Mouse (Mus musculus): ENCODE data around the gene Slc9a9. TPM values are rescaled to one million over a fixed set of nuclear protein-coding genes. Genes with fewer than 3 reads are reported as not detected.

The Slc9a9 gene
- total RNA-seq, 2 experiments from 2014 or later, result 2.2 to 3.2 TPM

DNA sequence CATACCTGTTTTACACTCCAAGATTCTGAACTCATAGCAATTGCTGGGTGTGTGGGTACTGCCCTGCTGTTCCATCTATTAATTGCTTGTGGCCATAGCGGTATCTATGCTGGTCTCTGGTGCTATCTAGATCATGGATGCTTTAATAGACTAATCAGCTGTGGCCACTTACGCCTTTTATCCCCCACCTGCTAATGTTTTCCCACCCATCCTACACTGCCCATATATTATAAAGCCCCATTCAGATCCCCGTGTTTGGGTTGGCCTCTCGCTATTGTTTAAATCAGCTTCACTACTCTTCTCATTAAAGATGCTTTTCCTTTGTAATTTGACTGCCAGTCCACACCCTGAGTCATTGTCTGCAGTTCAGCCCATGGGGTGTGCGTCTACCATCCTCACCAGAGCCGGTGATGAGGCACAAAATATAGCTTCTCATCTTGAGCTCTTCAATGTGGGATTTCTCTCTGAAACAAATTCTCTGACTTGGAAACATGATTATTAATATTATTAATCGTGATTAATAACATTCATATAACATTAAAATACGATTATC lies 168.8 kb downstream of the Slc9a9 start:
- DNase-seq, result no peak

DNA sequence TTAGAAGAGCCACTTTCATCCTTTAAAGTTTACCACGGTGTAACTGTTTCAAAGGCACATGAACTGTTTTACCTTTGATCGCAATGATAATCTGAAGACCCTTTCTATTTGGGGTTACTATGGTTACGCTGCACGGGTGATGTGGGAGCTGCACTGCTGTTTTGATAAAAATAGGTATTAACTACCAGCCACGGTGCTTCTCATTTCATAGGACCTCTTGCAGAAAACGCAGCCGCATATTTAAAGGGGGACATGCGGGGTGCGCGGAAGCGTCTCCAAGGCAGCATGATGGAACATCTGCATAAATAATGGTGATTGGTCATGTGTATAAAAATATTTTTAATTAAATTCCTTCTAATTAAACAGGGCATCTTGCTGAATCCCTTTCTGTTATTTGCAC lies 169.5 kb downstream of the Slc9a9 start:
- DNase-seq, result no peak

DNA sequence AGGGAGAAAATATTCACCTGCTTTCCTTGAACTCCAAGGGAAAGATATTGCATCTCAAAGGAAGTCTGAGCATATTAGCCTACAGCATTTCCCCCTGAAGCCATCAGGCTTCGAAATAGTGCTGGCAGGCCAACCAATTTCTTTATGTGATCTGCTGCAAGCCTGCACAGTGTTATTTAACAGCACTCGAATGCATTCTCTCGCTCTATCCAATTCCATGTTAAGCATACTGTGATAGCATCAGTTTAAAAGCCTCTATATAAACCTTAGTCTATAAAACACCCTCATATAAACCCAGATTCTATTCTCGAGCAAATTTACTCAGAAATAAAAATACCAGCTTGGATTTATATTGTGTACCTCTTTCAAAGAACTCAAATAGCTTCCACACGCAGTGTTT lies 170.7 kb downstream of the Slc9a9 start:
- no peak for DNase-seq

DNA sequence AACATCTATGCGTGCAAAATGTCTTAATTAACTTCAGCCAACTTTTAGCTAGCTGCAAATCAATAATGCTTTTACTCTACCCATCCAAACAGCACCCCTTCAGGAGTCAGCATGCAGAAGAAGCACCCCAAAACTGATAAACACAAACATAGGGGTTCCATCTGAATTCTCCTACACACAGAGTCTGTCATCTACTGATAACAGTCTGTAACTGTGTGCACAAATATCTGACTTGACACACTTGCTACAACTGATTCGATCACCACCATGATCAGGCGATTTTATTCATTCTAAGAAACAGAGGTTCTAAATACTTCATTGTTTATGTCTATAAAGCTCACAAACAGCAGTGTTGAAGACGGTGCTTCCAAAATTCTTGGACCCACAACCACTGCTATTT lies 171.3 kb downstream of the Slc9a9 start:
- DNase-seq, result no peak

DNA sequence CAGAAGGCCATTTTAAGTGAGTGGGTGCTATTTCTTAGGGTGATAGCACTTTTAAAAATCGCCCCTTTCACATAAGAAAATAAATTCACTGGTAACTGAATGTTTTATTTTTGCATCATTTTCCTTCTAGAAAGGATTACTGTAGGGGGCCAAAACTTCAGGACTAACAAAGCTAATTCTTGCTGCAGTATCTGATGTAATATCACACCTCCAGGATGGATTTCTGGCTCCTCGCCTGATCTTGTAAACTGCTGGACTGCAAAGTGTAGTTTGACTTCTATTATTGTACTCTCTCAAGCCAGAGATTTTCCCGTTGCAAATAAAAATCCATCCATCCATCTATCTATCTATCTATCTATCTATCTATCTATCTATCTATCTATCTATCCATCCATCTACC lies 174.5 kb downstream of the Slc9a9 start:
- no peak for DNase-seq

DNA sequence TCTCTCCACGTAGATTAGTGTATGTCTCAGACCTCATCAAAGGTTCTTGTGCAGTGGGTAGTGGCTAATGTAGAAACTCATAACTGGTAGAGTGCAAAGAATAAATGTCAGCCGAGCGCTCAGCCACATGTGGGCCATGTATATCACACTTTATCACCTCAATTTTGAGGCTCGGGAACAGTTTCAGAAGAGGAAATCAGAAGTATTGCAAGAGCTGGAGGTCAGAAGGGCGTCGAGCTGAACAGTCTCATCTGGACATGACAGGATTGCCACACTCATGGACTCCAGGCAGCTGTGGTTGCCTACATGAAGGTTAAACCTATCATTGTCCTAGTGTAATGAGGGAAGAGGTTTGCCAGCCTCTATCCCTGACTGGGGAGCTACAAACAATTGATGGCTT lies 177.9 kb downstream of the Slc9a9 start:
- DNase-seq, result no peak

DNA sequence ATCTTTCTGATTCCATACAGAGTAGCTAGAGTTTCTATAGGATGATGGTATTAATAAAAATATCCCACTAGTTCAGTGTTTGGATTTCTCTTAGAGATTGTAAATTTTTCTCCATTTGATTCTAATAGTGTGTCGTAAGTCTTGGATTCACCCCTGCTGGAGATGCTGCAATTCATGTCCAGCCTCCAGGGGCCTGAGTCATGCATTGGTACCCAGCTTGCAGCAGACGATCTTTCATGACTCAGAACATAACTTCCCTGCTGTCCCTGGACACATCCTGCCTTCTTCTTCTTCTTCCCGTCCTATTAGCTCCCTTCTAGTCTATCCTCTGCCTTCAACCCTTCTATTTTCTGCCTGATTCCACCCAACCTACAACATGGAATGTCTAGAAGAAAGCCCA lies 181.8 kb downstream of the Slc9a9 start:
- peak; percentile 58 to 60 for DNase-seq

DNA sequence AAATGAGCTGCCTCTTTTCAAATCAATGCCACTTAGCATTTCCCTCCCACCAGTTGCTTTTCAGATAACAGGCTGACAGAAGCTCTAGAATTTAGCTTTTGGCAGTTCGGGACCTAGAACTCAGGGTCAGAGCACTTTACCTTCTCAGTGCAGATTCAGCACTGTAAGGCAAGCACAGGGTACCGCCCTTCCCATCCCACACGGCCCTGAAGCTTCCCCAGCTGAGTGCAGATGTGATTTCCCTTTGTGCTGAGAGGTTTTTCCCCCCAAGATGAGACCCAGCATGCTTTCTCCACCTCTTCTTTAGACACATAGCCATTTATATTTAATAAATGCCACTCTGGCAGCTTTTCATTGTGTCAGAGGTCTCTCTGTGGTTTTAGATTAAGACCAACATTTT lies 186.4 kb downstream of the Slc9a9 start:
- no peak for DNase-seq

DNA sequence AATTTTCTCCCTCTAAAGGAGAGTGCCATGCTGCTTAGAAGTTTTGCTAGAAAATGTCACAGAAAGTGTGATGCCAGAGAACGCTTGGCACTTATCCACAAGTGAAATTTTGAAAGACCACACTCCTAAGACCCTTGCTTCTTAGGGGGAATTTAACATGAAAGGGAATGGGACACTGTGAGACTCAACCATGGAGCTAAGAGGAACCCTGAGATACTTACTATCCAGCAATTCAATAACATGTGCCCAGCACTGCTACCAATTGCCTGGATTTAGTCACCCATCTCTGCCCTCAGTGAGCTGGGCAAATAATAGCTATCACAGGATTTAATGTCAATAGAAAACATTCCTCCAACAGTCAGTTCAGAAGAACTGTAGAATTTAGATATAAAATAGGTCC lies 198.8 kb downstream of the Slc9a9 start:
- no peak for DNase-seq

DNA sequence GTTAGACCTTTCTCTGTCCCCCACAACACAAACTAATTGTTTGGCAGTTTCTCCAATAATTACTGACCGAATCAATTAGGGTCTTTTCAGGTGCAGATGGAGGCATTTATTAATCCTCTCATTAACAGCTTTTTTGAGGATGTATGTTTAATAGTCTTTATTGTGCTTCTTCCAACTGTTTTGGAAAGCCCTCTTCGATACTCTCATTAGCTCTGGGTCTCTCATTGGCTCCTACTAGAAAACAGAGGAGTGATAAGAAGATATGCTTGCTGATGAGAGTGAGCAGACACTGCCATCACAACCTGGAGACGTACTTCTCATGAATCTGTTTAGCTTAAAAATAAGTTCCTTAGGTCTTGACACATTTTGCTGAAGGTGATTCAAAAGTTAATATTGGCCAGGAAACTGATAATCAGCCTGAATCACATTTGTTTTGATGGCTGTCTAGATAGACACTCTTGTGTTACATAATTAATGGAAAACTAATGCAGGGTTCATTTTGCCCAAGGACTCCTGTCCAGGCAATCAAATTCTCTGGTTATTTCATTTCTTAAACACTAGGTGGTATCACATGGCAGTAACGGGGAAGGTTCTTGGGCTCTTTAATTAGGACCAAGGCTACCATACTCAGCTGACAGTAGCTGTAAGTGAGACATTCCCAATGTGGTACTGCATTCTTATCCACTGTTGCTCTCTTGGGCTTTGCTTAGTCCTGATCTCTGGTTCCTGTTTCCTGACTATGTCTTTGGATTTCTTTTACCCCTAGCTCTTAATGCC lies 199.5 kb downstream of the Slc9a9 start:
- peak in 1 of 2 experiments; percentile 8 for DNase-seq

DNA sequence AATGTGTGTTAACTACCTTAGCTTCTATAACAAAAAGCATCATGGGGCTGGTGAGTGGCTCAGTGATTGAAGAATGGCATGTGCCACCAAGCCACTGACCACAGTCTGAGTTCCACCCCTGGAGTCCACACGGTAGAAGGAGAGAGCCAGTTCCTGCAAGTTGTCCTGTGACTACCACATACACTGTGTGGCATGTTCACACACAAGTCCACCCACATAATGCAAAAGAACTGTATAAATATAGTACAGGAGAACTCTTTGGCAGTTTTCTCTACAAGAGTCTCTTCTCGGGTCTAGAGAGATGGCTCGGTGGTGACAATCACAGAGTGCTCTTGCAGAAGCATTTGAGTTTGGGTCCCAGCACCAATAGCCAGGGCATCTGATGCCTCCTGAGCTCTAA lies 212.8 kb downstream of the Slc9a9 start:
- no peak for DNase-seq

DNA sequence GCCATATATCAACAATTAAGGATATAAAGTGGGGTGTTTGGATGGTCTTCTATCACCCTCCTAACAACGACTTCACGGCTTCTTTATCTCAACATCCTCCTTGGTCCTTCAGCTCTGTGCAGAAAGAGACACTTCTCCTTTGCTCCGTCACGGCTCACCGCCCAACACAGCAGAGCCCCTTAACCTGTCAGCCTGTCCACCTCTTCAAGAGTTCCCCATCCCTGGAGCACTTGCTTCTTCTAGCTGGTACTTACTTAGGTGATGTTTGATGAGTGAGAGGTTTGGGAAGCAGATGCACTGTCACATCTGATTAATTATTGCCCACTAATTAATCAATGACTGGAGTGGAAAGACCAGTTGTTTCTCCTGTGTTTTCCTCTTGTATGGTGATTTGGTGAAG lies 213.7 kb downstream of the Slc9a9 start:
- no peak for DNase-seq

DNA sequence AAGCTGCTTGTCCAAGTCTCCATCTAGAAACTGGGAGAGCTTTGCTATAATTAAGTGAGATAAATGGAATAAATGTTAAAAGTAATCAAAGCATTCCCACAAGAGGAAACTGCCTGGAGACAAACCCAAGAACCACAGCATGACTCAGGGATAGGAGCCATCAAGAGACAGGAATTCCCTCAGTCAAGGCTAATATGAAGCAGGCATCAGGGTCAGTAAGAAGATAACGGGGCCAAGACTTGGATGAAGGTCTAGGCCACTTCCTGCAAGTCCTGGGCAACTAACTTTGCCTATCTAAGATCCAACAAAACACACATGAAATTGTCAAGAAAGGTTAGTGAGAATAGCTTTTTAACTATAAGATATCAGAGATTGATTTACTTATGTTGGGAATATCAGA lies 215.4 kb downstream of the Slc9a9 start:
- peak; percentile 25 to 33 for DNase-seq

DNA sequence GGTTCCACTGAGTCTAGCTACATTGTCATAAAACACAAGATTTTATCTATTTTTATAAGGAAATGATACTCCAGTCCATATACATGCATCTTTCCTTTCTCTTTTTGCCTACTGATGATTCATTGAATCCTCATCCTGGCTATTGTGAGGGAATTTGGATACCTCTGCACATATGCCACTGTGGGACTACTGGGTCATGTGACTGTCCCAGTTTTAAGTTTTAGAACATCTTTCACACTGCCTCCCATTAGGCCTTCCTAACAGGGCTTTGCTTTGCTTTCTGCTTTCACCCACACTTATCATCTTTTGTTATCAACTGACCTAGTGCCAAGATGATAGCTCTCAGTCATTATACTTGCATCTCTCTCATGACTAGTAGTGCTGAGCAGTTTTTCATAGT lies 219.9 kb downstream of the Slc9a9 start:
- no peak for DNase-seq

DNA sequence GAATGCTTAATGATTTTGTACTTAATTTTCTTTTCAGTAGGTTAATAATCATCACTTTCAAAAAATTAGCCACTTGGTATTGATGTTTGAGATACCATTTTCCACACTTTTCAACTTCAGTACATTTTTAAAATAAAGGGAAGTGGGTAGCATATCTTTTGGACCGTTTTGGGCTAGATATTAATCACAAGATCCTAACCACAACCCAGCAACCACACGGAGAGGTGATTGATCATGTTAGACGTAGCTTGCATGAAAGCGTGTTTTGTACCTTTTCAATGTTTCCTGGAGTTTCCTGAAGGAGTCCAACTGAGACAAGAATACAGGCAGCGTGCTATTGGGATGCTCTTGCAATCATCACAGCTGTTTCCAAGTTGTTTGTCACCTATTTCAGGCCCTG lies 226.2 kb downstream of the Slc9a9 start:
- no peak for DNase-seq

DNA sequence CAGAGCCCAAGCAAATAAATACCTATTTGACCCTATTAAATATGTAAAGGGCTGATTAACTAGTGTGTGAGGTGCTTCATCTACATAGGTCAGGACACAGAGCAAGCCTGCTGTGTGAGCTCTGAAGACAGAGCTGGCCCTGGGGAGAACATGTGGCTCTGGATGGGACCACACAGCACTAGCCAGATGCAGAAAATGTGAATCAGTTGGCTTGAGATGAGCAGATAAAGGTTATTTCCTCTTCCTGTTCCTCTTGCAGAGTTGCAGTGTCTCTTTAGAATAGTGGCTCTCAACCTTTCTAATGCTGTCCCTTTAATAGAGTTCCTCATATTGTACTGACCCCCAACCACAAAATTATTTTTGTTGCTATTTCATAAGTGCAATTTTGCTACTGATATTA lies 234.5 kb downstream of the Slc9a9 start:
- no peak for DNase-seq

DNA sequence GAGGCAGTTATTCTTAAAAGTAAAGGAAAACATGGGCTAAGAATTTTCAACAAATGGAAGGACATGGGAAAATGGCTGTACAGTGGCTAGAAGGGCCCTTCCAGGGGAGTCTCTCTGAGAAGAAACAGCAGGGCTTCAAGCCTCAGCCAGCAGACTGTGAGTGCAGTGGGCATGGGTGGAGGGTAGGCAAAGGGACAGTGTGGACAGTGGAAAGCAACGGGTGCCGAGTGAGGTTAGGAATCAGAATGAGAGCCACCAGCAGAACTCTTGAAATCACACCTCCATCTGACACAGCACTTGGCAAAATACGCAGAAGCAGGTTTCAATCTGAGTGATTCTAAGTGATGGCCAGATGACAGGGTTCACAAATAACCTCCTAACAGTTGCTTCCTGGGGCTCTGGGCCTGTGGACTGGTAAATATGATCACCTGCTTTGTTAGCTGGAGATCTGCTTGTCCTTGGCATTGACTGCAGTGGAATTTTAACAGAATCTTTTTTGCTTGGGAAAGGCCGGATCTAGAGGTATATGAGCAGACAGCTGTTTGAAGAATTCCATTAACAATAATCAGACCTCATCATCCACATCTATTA lies 237.4 kb downstream of the Slc9a9 start:
- DNase-seq, result no peak

DNA sequence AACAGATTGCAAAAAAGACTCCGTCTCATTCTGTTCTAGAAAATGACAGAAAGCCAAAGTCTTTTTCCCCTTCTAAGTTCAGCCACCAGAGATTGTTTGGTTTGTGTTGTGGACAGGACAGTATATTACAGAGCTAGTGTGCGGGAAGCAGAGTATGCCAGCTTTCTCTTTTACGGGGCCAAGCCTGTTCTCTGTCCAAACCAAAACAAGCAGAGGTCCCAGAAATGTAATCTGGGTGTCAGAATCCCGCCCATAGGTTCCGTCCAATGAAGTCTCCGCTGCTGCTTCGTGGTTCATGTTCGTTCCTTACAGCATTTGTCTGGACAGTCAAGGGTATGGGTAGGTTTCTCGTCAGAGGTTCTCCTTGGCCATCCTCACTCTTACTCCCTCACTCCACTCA lies 242.4 kb downstream of the Slc9a9 start:
- DNase-seq, result no peak

DNA sequence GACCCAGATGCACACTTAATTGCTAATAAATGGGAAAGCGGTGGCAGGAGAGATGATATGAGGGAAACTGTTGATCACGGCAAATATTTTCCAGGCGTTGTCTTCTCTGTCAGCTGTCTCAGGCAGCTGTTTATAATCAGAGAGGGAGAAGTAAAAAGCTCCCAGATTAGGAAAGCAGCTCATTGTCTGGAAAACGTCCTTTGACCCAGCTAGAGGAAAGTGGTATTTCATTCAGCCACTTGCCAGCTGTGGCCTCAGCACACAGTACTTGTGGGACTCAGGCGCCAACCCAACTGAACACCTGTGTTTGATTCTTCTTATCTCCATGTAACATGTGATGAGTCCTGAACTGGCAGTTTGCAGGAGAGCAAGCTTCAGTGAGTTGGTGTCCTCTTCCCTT lies 252.4 kb downstream of the Slc9a9 start:
- no peak for DNase-seq

DNA sequence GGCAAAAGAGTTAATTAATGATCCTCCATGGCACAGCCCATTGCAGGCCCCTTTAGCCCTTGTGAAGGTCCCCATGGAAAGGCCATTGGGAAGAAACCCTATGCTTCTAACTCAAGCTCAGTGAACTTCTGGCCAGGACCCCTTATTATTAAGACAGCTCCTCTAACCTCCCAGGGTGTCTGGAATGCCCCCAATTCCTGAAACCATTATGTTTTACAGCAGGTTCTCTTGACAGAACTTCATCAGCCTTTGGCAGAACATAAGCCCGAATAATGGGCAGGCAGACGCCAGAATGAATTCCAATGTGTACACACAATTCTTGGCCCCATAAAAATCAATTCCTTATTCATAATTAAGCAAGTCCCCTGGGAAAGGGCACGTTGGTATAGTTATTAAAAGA lies 256.1 kb downstream of the Slc9a9 start:
- DNase-seq, result no peak

DNA sequence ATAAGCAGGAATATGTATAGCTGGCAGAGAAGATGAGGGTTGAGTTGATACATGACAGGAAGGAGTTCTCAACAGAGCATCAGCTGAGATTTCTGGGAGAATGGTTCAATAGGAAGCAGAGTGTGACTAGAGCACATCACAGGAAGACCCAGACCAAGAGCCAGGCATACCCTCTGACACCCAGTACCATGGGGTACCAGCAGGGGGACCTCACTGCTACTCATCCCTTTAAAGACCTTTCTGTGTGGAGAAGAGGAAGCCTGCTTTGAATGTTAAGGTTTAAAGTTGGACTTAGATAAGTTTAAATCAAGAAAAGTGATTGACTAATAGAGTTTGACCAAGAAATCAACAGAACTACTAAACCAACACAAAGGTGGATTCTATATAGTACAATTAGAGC lies 257.4 kb downstream of the Slc9a9 start:
- DNase-seq, result peak; percentile 11 to 48

DNA sequence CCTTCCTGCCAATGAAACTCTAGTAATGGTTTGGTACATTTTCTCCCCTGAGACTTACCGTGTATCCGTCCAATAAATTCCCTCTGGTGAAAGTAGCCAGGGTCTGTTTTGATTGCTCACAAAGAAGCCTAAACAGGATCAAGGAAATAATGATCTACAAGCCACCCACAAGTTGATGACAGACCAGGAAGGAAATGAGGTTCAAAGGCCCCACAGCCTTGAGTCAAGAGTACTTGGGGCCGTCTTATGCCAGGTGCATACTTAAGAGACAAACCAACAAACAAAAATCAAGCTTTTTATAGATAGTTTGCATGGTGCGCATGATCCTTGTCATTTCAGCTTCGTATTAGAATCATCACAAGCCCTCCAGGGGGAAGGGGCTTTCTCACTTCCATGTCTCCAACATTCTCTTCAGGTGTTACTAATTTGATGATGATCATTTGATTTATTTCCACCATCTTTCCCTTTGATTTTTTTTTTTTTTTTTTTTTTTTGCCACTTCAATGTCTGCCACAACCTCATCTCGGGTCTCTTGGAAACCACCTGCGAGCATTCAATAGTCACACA lies 275.9 kb downstream of the Slc9a9 start:
- no peak for DNase-seq

DNA sequence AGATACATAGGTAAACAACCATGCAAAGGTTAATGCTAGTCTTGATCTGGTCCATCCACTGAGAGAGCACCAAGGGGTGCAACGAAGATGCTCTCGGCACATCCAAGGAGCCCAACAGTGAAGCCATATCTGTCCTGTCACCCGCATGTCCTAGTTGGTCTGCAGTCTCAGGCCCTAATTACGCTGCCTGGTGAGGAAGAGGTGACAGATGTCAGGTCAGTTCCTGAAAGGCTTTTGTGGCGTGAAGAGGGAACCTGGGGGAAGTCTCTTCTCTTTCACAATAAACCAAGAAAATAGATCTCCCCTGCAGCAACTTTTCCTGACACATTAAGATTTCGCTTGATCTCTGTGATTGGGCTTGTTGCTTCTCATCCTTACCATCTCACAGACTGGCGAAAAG lies 277.5 kb downstream of the Slc9a9 start:
- DNase-seq, result no peak

DNA sequence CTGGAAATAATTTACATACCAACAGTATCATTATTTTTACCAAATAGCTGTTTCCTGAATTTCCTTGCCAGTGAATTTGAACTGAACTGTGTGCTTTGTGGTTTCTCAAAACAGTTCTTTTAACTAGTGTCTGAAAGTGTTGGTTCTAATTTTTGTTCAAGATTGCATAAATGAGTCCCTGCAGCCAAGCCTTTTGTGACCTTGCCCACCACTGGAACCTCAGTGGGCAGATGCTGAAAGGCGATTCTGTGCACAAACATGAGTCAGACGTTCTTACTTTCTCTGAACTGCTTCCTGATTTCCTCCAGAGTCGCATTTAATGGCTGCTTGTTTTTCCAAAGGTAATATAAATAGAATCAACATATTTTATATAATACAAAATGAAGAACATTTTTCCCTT lies 281.0 kb downstream of the Slc9a9 start:
- DNase-seq, result no peak
